Mouse (Mus musculus) heart, adult 2 months (tissue): ENCODE data around the gene Tmem179b. TPM values are rescaled to one million over a fixed set of nuclear protein-coding genes. Genes with fewer than 3 reads are reported as not detected.

Source experiments
- DNase-seq, 2 experiments: peaks; one replicate each; pipeline ENCODE4 v3.0.0; 2021
- H3K27ac ChIP-seq: fragments of 200-600 bp; 2 replicates; pipeline ENCODE4 v1.8.1; 2022
- H3K27me3 ChIP-seq: fragments of 200-500 bp; 2 replicates; pipeline ENCODE4 v1.6.1; 2012; ENCODE audit warnings: mild to moderate bottlenecking, low read length, inconsistent platforms, mixed read lengths; ENCODE audit not compliant: control insufficient read depth, insufficient read depth
- H3K36me3 ChIP-seq: fragments of 200-500 bp; 2 replicates; pipeline ENCODE4 v1.6.1; 2012; ENCODE audit warnings: low read length, inconsistent platforms; ENCODE audit not compliant: control insufficient read depth, insufficient read depth
- H3K4me1 ChIP-seq: fragments of 200-500 bp; 2 replicates; pipeline ENCODE4 v1.6.1; 2011; ENCODE audit warnings: low read length; ENCODE audit not compliant: control insufficient read depth, insufficient read depth
- H3K4me3 ChIP-seq: fragments of 200-600 bp; 2 replicates; pipeline ENCODE4 v1.8.1; 2022
- H3K79me2 ChIP-seq: fragments of 200-500 bp; replicated peaks from 2 replicates; pipeline ENCODE4 v1.6.1; 2012; ENCODE audit warnings: mild to moderate bottlenecking, inconsistent platforms, low read length, moderate library complexity, mixed read lengths; ENCODE audit not compliant: control insufficient read depth, insufficient read depth
- H3K9ac ChIP-seq: fragments of 200-500 bp; 2 replicates; pipeline ENCODE4 v1.6.1; 2012; ENCODE audit warnings: low read depth, mild to moderate bottlenecking, control low read depth, inconsistent platforms, low read length, mixed read lengths
- CTCF ChIP-seq: fragments of 200-600 bp; IDR thresholded peaks from 2 replicates; pipeline ENCODE4 v1.8.1; 2022; ENCODE audit warnings: antibody characterized with exemption, mild to moderate bottlenecking, moderate library complexity
- EP300 ChIP-seq: fragments of 200-500 bp; IDR thresholded peaks from 2 replicates; pipeline ENCODE4 v1.6.1; 2011; ENCODE audit warnings: low read depth, low read length, control low read depth; ENCODE audit not compliant: insufficient read depth
- POLR2A ChIP-seq: fragments of 200-500 bp; IDR thresholded peaks from 2 replicates; pipeline ENCODE4 v1.6.1; 2011; ENCODE audit warnings: mild to moderate bottlenecking, low read depth, low read length, control low read depth; ENCODE audit not compliant: insufficient read depth
- WGBS: fragments of 180-500 bp; shearing (Covaris S2); methylation state at CpG from one replicate; pipeline ENCODE4 v1.1.7; 2018; 5-methylcytosine and 5-hydroxymethylcytosine counted together
- intact Hi-C: fragments of 180-260 bp; cut with DNase I; formaldehyde crosslinking; loops from one replicate; pipeline ENCODE4 v1.15.1; 2025
- long read RNA-seq: library from polyadenylated mRNA; stranded (forward); transcript quantifications from one replicate; pipeline ENCODE4 v2.0.0, GENCODE M21; 2021
- polyA plus RNA-seq: library from polyadenylated mRNA; depleted of rRNA; stranded (reverse); fragments of >200 nt; gene quantifications from 2 replicates; pipeline ENCODE4 v1.2.3, GENCODE M21; 2012; rRNA removed
- total RNA-seq, 2 experiments: library from RNA; stranded (reverse); gene quantifications; 2 replicates each; pipeline ENCODE4 v1.2.3; 2021

Tmem179b gene
- total RNA-seq (10 to 100 TPM; 14.8 to 17.1 TPM), polyA plus RNA-seq (44.5 and 44.9 TPM in 2 replicates)
- long read RNA-seq, transcript Tmem179b-201 (5 exons, 818 nt), result major isoform, 9 of 10 reads
- long read RNA-seq, partial matches to known transcripts, result 0 of 10 reads
- long read RNA-seq, other reads (novel, unspliced or antisense), result 0 of 10 reads

GRCm38 (mm10) chr19:8774086-8774835, at the start of gene Tmem179b:
Gene Tmem179b (minus strand): TSS chr19:8774467.
- Histone ChIP-seq H3K27ac (peak within 1 kb of the TSS; percentile 90), H3K27me3 (no peaks in the 10 kb centered on the region), H3K79me2 (peaks cover 1% of the 10 kb centered on the region; the same call in 1 of the 2 replicates), H3K4me1 (peaks cover 11% of the 10 kb centered on the region), H3K36me3 (peaks cover 11% of the 10 kb centered on the region), H3K4me3 (peak within 1 kb of the TSS; percentile 83), H3K9ac (peak within 1 kb of the TSS; percentile 96)
- WGBS, result under 1% methylated on average over 68 of the region's 68 CpGs
- peak; percentile 97 to 98 for DNase-seq
- intact Hi-C loops, result loop anchor here (2.0 to 5.0 kb wide), 3 partner anchors 17 to 43 kb away; partner anchors contain the start of genes Nxf1, Polr2g and Ttc9c
- TF ChIP-seq POLR2A (peak; percentile 96), EP300 (0 out of 2 replicates have a peak, but pooled peaks have one; percentile 49), CTCF (peak; percentile 37)

GRCm38 (mm10) chr19:8822696-8823095, 48.4 kb upstream of the Tmem179b start:
- Histone ChIP-seq H3K4me1 (peaks cover 7% of the 10 kb centered on the region), H3K36me3 (peaks cover 42% of the 10 kb centered on the region), H3K27ac (no peak overlapping the region), H3K4me3 (peak overlapping the region; percentile 86; the same call in 1 of the 2 replicates), H3K27me3 (no peaks in the 10 kb centered on the region), H3K9ac (no peak overlapping the region), H3K79me2 (0 out of 2 replicates have a peak, but pooled peaks cover 2% of the 10 kb centered on the region)
- WGBS, result 40% methylated on average over 8 of the region's 8 CpGs
- no peak for DNase-seq
- no peak for TF ChIP-seq EP300
- TF ChIP-seq CTCF, result no peak
- no peak for TF ChIP-seq POLR2A
- intact Hi-C loops, result loop anchor here (2.0 to 5.0 kb wide), 2 partner anchors 14 to 75 kb away; partner anchors contain the start of genes Bscl2 and Ganab

DNA sequence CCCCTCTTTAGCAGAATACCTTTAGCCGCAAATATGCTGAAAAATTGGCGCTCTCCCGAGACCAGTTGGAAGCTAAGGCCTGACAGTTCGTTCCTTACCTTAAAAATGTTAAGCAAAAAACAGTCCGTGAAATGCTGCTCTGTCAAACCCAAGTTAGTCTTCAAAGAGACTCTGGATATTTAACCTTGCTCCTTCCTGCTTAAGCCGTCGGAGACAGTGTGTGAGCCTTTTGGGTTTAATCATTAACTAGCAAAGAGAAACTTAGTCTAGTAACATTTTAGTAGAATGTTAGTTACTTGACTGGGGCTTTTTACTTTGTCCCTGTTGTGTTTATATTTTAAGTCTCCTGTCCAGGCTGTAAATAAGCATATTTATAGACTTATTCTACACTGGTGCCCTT, 46.9 kb upstream of the Tmem179b start:
- H3K27me3 ChIP-seq, result no peaks in the 10 kb centered on the region
- H3K4me3 ChIP-seq, result peak overlapping the region; percentile 86
- H3K27ac ChIP-seq, result peak overlapping the region; percentile 97
- H3K9ac ChIP-seq, result peak overlapping the region; percentile 93
- H3K79me2 ChIP-seq, result peaks cover 1% of the 10 kb centered on the region; the same call in 1 of the 2 replicates
- under 1% methylated on average over 7 of the region's 7 CpGs for WGBS
- TF ChIP-seq EP300, result no peak
- no peak for TF ChIP-seq POLR2A
- TF ChIP-seq CTCF, result no peak
- DNase-seq, result no peak
- peaks cover 7% of the 10 kb centered on the region for H3K4me1 ChIP-seq
- peaks cover 31% of the 10 kb centered on the region for H3K36me3 ChIP-seq
- intact Hi-C loops, result loop anchor here (5.0 kb wide), 1 partner anchor 76 kb away; the partner anchor contains the start of gene Ganab

- intact Hi-C loops, result loop anchor here (5.0 kb wide), 1 partner anchor 77 kb away; the partner anchor contains the start of gene Ganab
- Histone ChIP-seq H3K9ac (peak overlapping the region; percentile 93), H3K79me2 (peaks cover 1% of the 10 kb centered on the region; the same call in 1 of the 2 replicates), H3K36me3 (peaks cover 27% of the 10 kb centered on the region), H3K4me1 (peaks cover 7% of the 10 kb centered on the region), H3K27me3 (no peaks in the 10 kb centered on the region), H3K4me3 (peak overlapping the region; percentile 86), H3K27ac (peak overlapping the region; percentile 97)
- no peak for DNase-seq
- TF ChIP-seq POLR2A (no peak), CTCF (no peak), EP300 (no peak)
- WGBS, result under 1% methylated on average over 46 of the region's 48 CpGs
Measured at GRCm38 (mm10) chr19:8820424-8820956, 46.2 kb upstream of the Tmem179b start.

GRCm38 (mm10) chr19:8819596-8820423, 45.5 kb upstream of the Tmem179b start, which contains the start of gene Hnrnpul2:
Gene Hnrnpul2 (plus strand): TSS chr19:8820010.
- Histone ChIP-seq H3K79me2 (peaks cover 1% of the 10 kb centered on the region; the same call in 1 of the 2 replicates), H3K4me3 (peak within 1 kb of the TSS; percentile 86), H3K4me1 (peaks cover 7% of the 10 kb centered on the region), H3K9ac (peak within 1 kb of the TSS; percentile 93), H3K27me3 (no peaks in the 10 kb centered on the region), H3K27ac (peak within 1 kb of the TSS; percentile 97), H3K36me3 (peaks cover 27% of the 10 kb centered on the region)
- TF ChIP-seq CTCF (no peak), EP300 (0 out of 2 replicates have a peak, but pooled peaks have one; percentile 11), POLR2A (peak; percentile 97)
- intact Hi-C loops, result loop anchor here (2.0 to 5.0 kb wide), 6 partner anchors 17 to 98 kb away; partner anchors contain the start of genes 1700092M07Rik, Ganab, Nxf1 and Slc3a2
- DNase-seq, result peak; percentile 98 to 99
- under 1% methylated on average over 83 of the region's 83 CpGs for WGBS
